Mouse (Mus musculus): ENCODE measurements around the gene Ablim1. TPM values are rescaled to one million over a fixed set of nuclear protein-coding genes. Genes with fewer than 3 reads are reported as not detected.

Gene Ablim1
- total and polyA plus RNA-seq, 2 experiments from 2014 or later = 50.7 to 81.2 TPM

DNA sequence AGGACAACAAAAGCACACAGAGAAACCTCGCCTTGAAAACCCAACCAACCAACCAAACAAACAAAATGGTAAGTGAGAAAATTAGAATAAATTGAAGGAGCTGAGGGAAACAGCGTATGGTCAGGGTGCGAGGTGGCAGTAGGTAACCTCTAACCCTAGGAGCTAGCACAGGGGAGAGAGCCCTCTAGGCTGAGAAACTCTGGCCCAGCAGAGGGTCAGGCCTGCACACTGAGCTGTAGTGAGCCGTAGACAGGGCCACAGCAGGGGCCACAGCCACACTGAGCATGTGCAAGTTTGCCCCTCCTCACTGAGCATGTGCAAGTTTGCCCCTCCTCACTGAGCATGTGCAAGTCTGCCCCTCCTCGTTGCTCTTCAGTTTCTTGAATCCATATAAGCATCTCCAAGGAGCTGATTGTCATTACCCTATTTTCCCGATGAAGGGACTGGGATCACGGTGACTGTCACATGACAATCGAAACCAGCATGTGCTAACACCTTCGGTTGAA is 247.6 kb downstream of the Ablim1 start:
- H3K4me2 ChIP-seq (ENCODE audit: low read depth, low read length, poor library complexity, severe bottlenecking) = no peak overlapping the region
- 83% methylated on average over 9 of the region's 9 CpGs for WGBS

DNA sequence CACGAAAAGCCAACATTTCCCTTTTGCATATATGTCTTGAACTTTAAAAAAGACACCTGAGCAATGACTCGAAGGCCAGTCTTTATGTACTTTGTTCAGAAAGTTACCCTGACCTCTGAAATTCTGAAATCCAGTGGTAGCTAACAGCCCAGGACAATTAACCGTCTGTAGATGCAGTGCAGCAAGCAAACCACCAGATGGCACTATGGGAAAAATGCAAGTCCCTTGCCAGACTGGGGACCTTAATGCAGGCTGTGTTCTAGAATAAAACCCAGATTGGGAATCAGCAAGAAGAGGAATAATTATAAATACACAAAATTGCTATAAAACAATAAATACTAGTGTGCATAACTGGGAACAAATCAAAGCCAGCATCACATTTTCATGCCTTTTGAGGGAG is 248.4 kb downstream of the Ablim1 start:
- H3K9me3 ChIP-seq (ENCODE audit: low read length) = no peaks in the 10 kb centered on the region
- no peaks in the 10 kb centered on the region for H3K4me1 ChIP-seq (ENCODE audit: insufficient read depth, low read length)
- no peak overlapping the region for H3K9ac ChIP-seq (replicated peaks; ENCODE audit: low read length, poor library complexity, severe bottlenecking)
- peak; percentile 96 for TF ChIP-seq CTCF (IDR thresholded peaks at IDR 0.05)
- peaks cover 14% of the 10 kb centered on the region for H3K36me3 ChIP-seq (ENCODE audit: insufficient read depth, low read length)
- H3K27me3 ChIP-seq (ENCODE audit: insufficient read depth, low read length) = no peaks in the 10 kb centered on the region
- DNase-seq (ENCODE audit: low spot score) (peak; percentile 69), ATAC-seq (ENCODE audit: low FRiP score) (peak; percentile 31; the same call in 1 of the 2 replicates)
- 30% methylated on average over 3 of the region's 3 CpGs for WGBS
- H3K4me3 ChIP-seq (ENCODE audit: low read depth, low read length) = no peak overlapping the region
- H3K4me2 ChIP-seq (ENCODE audit: low read depth, low read length, poor library complexity, severe bottlenecking) = no peak overlapping the region
- no peak overlapping the region for H3K27ac ChIP-seq (ENCODE audit: low read depth, low read length)

More for the DNA sequence above, 247.6 kb downstream of the Ablim1 start:
- H3K36me3 ChIP-seq (ENCODE audit: insufficient read depth, low read length) = peaks cover 14% of the 10 kb centered on the region
- TF ChIP-seq CTCF (IDR thresholded peaks at IDR 0.05) = no peak
- H3K4me1 ChIP-seq (ENCODE audit: insufficient read depth, low read length) = no peaks in the 10 kb centered on the region
- no peak overlapping the region for H3K4me3 ChIP-seq (ENCODE audit: low read depth, low read length)
- ATAC-seq (ENCODE audit: low FRiP score) = no peak
- H3K27ac ChIP-seq (ENCODE audit: low read depth, low read length) = no peak overlapping the region
- no peak for DNase-seq (ENCODE audit: low spot score)
- H3K9ac ChIP-seq (replicated peaks; ENCODE audit: low read length, poor library complexity, severe bottlenecking) = no peak overlapping the region
- no peaks in the 10 kb centered on the region for H3K9me3 ChIP-seq (ENCODE audit: low read length)
- no peaks in the 10 kb centered on the region for H3K27me3 ChIP-seq (ENCODE audit: insufficient read depth, low read length)

DNA sequence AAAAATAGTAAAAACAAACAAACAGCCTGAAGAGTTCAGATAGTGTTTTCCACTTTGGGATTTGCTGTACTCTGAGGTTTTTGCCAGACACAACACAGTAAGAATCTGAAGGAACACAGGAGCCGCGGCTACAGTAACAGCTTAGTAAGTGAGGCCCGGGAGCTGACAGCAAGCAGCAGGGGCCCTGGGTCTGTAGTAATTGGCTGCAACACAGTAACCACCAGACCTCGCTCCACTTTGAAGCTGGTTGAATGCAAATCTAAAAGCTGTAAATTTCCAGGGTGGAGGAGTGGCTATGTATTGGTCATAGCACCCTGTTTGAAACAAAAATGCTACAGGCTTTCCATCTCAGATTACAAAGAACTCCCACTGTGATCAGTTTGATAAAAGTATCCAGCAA is 252.0 kb downstream of the Ablim1 start:
- peaks cover 16% of the 10 kb centered on the region for H3K36me3 ChIP-seq (ENCODE audit: insufficient read depth, low read length)
- ATAC-seq (ENCODE audit: low FRiP score) (no peak), DNase-seq (ENCODE audit: low spot score) (no peak)
- no peaks in the 10 kb centered on the region for H3K27me3 ChIP-seq (ENCODE audit: insufficient read depth, low read length)
- no peak overlapping the region for H3K9ac ChIP-seq (replicated peaks; ENCODE audit: low read length, poor library complexity, severe bottlenecking)
- no peaks in the 10 kb centered on the region for H3K9me3 ChIP-seq (ENCODE audit: low read length)
- H3K4me3 ChIP-seq (ENCODE audit: low read depth, low read length) = no peak overlapping the region
- no peak for TF ChIP-seq CTCF (IDR thresholded peaks at IDR 0.05)
- 54% methylated on average over 4 of the region's 4 CpGs for WGBS
- H3K4me2 ChIP-seq (ENCODE audit: low read depth, low read length, poor library complexity, severe bottlenecking) = no peak overlapping the region
- H3K27ac ChIP-seq (ENCODE audit: low read depth, low read length) = no peak overlapping the region
- no peaks in the 10 kb centered on the region for H3K4me1 ChIP-seq (ENCODE audit: insufficient read depth, low read length)

DNA sequence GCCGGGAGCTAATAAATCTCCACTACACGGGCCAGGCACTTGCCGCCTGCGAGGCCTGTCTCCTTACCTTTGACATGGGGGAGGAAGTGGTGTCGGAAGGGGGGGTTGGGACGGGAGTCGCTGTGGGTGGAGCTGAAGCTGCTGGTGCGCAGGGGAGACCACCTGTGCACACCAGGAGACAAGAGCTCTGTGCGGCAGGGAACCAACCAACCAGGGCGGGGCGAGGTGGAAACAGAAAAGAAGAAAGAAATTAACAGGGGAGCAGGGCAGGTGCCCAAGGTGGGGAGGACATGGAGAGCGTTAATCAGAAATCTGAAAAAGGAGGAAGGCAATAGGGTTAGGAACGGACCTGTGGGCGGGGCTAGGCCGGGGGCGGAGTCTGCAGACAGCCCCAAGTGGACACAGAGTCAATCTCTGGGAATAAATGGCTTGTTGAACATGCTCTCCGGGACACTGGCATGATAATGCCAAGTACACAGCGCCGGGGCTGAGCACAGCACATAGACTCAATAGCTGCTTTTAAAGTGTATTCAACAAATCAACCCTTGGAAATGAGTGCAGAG is 255.6 kb downstream of the Ablim1 start:
- H3K36me3 ChIP-seq (ENCODE audit: insufficient read depth, low read length) = peaks cover 17% of the 10 kb centered on the region
- no peak overlapping the region for H3K4me3 ChIP-seq (ENCODE audit: low read depth, low read length)
- no peak overlapping the region for H3K4me2 ChIP-seq (ENCODE audit: low read depth, low read length, poor library complexity, severe bottlenecking)
- DNase-seq (ENCODE audit: low spot score) = no peak
- H3K27ac ChIP-seq (ENCODE audit: low read depth, low read length) = no peak overlapping the region
- no peaks in the 10 kb centered on the region for H3K27me3 ChIP-seq (ENCODE audit: insufficient read depth, low read length)
- no peak for ATAC-seq (ENCODE audit: low FRiP score)
- no peak overlapping the region for H3K9ac ChIP-seq (replicated peaks; ENCODE audit: low read length, poor library complexity, severe bottlenecking)
- 64% methylated on average over 19 of the region's 19 CpGs for WGBS
- H3K4me1 ChIP-seq (ENCODE audit: insufficient read depth, low read length) = no peaks in the 10 kb centered on the region
- no peak for TF ChIP-seq CTCF (IDR thresholded peaks at IDR 0.05)
- no peaks in the 10 kb centered on the region for H3K9me3 ChIP-seq (ENCODE audit: low read length)

DNA sequence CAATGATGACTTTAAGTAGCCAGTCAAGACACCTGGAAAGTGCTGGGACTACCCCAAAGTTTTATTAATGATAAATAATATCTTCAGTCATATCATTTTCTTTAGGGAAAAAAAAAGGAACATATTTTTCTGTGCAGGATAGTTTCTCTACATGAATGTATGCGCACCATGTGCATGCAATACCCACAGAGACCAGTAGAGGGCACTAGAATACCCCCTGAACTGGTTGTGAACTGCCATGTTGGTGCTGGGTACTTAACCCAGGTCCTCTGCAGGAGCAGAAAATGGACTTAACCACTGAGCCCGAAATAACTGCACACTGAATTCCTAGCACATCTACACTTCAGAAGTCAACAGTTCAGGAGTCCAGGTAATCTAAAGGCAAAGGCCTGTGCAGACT is 257.2 kb downstream of the Ablim1 start:
- Histone ChIP-seq H3K4me1 (ENCODE audit: insufficient read depth, low read length) (no peaks in the 10 kb centered on the region), H3K27me3 (ENCODE audit: insufficient read depth, low read length) (no peaks in the 10 kb centered on the region), H3K9ac (replicated peaks; ENCODE audit: low read length, poor library complexity, severe bottlenecking) (no peak overlapping the region), H3K27ac (ENCODE audit: low read depth, low read length) (no peak overlapping the region), H3K9me3 (ENCODE audit: low read length) (no peaks in the 10 kb centered on the region), H3K36me3 (ENCODE audit: insufficient read depth, low read length) (peaks cover 14% of the 10 kb centered on the region), H3K4me2 (ENCODE audit: low read depth, low read length, poor library complexity, severe bottlenecking) (no peak overlapping the region), H3K4me3 (ENCODE audit: low read depth, low read length) (no peak overlapping the region)
- WGBS = 99% methylated on average over 2 of the region's 2 CpGs
- DNase-seq (ENCODE audit: low spot score) (no peak), ATAC-seq (ENCODE audit: low FRiP score) (no peak)
- peak; percentile 57 for TF ChIP-seq CTCF (IDR thresholded peaks at IDR 0.05)

DNA sequence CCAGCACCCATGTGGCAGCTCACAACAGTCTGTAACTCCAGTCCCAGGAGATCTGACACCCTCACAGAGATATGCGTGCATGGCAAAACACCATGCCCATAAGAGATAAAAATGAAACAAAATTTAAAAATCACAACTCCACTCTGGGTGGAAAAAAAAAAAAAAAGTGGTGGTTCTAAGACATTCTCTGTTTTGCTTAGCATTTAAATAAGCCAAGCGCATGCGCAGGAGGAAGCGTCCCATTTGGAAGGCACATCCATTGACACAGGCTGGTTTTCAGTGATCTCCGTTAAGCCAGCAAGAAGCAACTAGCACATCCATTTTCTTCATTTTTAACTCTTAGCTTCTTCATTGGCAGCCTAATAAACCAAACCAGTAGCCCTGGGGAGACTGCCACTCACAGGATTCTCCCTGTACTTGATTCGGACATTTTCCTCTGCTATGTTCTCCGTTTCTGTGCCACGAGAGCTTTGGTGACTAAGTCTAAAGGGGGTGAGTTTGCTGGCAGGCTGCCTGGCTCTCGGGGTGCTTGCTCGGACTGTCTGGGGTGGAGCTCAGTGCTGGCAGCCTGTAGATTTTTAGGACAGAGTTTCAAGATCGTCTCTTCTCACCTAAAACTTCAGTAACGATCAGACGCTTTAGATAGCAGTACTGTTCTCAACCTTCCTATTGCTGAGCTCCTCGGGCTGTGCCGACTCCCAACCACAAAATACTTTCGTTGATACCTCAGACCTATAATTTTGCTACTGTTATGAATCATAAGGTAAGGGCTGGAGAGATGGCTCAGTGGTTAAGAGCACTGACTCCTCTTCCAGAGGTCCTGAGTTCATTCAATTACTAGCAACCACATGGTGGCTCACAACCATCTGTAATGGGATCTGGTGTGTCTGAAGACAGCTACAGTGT is 259.3 kb downstream of the Ablim1 start:
- Histone ChIP-seq H3K4me1 (ENCODE audit: insufficient read depth, low read length) (no peaks in the 10 kb centered on the region), H3K27me3 (ENCODE audit: insufficient read depth, low read length) (no peaks in the 10 kb centered on the region), H3K4me3 (ENCODE audit: low read depth, low read length) (no peak overlapping the region), H3K27ac (ENCODE audit: low read depth, low read length) (no peak overlapping the region), H3K9ac (replicated peaks; ENCODE audit: low read length, poor library complexity, severe bottlenecking) (no peak overlapping the region), H3K4me2 (ENCODE audit: low read depth, low read length, poor library complexity, severe bottlenecking) (no peak overlapping the region), H3K9me3 (ENCODE audit: low read length) (no peaks in the 10 kb centered on the region), H3K36me3 (ENCODE audit: insufficient read depth, low read length) (peaks cover 17% of the 10 kb centered on the region)
- TF ChIP-seq CTCF (IDR thresholded peaks at IDR 0.05) = no peak
- ATAC-seq (ENCODE audit: low FRiP score) (no peak), DNase-seq (ENCODE audit: low spot score) (no peak)
- 84% methylated on average over 16 of the region's 16 CpGs for WGBS
